Mouse (Mus musculus): ENCODE measurements around the gene Slc25a21. TPM values are rescaled to one million over a fixed set of nuclear protein-coding genes. Genes with fewer than 3 reads are reported as not detected.

The Slc25a21 gene
- total and polyA plus RNA-seq, 2 experiments from 2014 or later, result 0.54 TPM; not detected in 1

GRCm38 (mm10) chr12:56944265-56944664 lies 253.0 kb downstream of the Slc25a21 start:
- H3K4me3 ChIP-seq (ENCODE audit: low read length), result no peak overlapping the region
- no peak overlapping the region for H3K9ac ChIP-seq (replicated peaks; ENCODE audit: low read length)
- H3K27me3 ChIP-seq (ENCODE audit: insufficient read depth, low read length), result no peaks in the 10 kb centered on the region
- WGBS, result 91% methylated on average over 1 of the region's 1 CpGs
- H3K36me3 ChIP-seq (ENCODE audit: insufficient read depth, low read length), result no peaks in the 10 kb centered on the region
- no peak overlapping the region for H3K4me2 ChIP-seq (ENCODE audit: low read depth, low read length)
- H3K9me3 ChIP-seq (ENCODE audit: low read length), result no peaks in the 10 kb centered on the region
- no peak overlapping the region for H3K27ac ChIP-seq
- TF ChIP-seq CTCF (IDR thresholded peaks at IDR 0.05; ENCODE audit: low read depth), result no peak
- ATAC-seq (no peak), DNase-seq (ENCODE audit: low spot score) (no peak)
- H3K4me1 ChIP-seq (ENCODE audit: insufficient read depth, low read length), result no peaks in the 10 kb centered on the region

GRCm38 (mm10) chr12:56940861-56941260 lies 256.4 kb downstream of the Slc25a21 start:
- H3K4me2 ChIP-seq (ENCODE audit: low read depth, low read length), result no peak overlapping the region
- 67% methylated on average over 3 of the region's 3 CpGs for whole genome bisulfite sequencing
- H3K4me3 ChIP-seq (ENCODE audit: low read length), result no peak overlapping the region
- no peak overlapping the region for H3K9ac ChIP-seq (replicated peaks; ENCODE audit: low read length)
- no peak for TF ChIP-seq CTCF (IDR thresholded peaks at IDR 0.05; ENCODE audit: low read depth)
- ATAC-seq (no peak), DNase-seq (ENCODE audit: low spot score) (no peak)
- no peak overlapping the region for H3K27ac ChIP-seq
- no peaks in the 10 kb centered on the region for H3K4me1 ChIP-seq (ENCODE audit: insufficient read depth, low read length)
- H3K27me3 ChIP-seq (ENCODE audit: insufficient read depth, low read length), result no peaks in the 10 kb centered on the region
- no peaks in the 10 kb centered on the region for H3K9me3 ChIP-seq (ENCODE audit: low read length)
- no peaks in the 10 kb centered on the region for H3K36me3 ChIP-seq (ENCODE audit: insufficient read depth, low read length)

- TF ChIP-seq CTCF (IDR thresholded peaks at IDR 0.05; ENCODE audit: low read depth), result no peak
- H3K27ac ChIP-seq, result no peak overlapping the region
- H3K4me1 ChIP-seq (ENCODE audit: insufficient read depth, low read length), result no peaks in the 10 kb centered on the region
- H3K9me3 ChIP-seq (ENCODE audit: low read length), result no peaks in the 10 kb centered on the region
- DNase-seq (ENCODE audit: low spot score) (no peak), ATAC-seq (no peak)
- no peak overlapping the region for H3K4me2 ChIP-seq (ENCODE audit: low read depth, low read length)
- no peaks in the 10 kb centered on the region for H3K36me3 ChIP-seq (ENCODE audit: insufficient read depth, low read length)
- no peaks in the 10 kb centered on the region for H3K27me3 ChIP-seq (ENCODE audit: insufficient read depth, low read length)
- no peak overlapping the region for H3K4me3 ChIP-seq (ENCODE audit: low read length)
- WGBS, result 84% methylated on average over 6 of the region's 6 CpGs
- no peak overlapping the region for H3K9ac ChIP-seq (replicated peaks; ENCODE audit: low read length)
Measured at GRCm38 (mm10) chr12:56918145-56918544, 279.1 kb downstream of the Slc25a21 start.

GRCm38 (mm10) chr12:56906476-56906875 lies 290.8 kb downstream of the Slc25a21 start:
- ATAC-seq (no peak), DNase-seq (ENCODE audit: low spot score) (no peak)
- Histone ChIP-seq H3K9me3 (ENCODE audit: low read length) (no peaks in the 10 kb centered on the region), H3K9ac (replicated peaks; ENCODE audit: low read length) (no peak overlapping the region), H3K4me1 (ENCODE audit: insufficient read depth, low read length) (no peaks in the 10 kb centered on the region), H3K27ac (no peak overlapping the region), H3K4me2 (ENCODE audit: low read depth, low read length) (no peak overlapping the region), H3K4me3 (ENCODE audit: low read length) (no peak overlapping the region), H3K36me3 (ENCODE audit: insufficient read depth, low read length) (no peaks in the 10 kb centered on the region), H3K27me3 (ENCODE audit: insufficient read depth, low read length) (no peaks in the 10 kb centered on the region)
- no peak for TF ChIP-seq CTCF (IDR thresholded peaks at IDR 0.05; ENCODE audit: low read depth)
- WGBS, result 84% methylated on average over 5 of the region's 5 CpGs

GRCm38 (mm10) chr12:56905652-56906305 lies 291.5 kb downstream of the Slc25a21 start:
- H3K27ac ChIP-seq, result no peak overlapping the region
- ATAC-seq, result no peak
- no peak overlapping the region for H3K9ac ChIP-seq (replicated peaks; ENCODE audit: low read length)
- no peak for DNase-seq (ENCODE audit: low spot score)
- no peaks in the 10 kb centered on the region for H3K27me3 ChIP-seq (ENCODE audit: insufficient read depth, low read length)
- no peaks in the 10 kb centered on the region for H3K4me1 ChIP-seq (ENCODE audit: insufficient read depth, low read length)
- no peak overlapping the region for H3K4me3 ChIP-seq (ENCODE audit: low read length)
- no peaks in the 10 kb centered on the region for H3K36me3 ChIP-seq (ENCODE audit: insufficient read depth, low read length)
- no peak overlapping the region for H3K4me2 ChIP-seq (ENCODE audit: low read depth, low read length)
- WGBS, result 43% methylated on average over 9 of the region's 9 CpGs
- no peaks in the 10 kb centered on the region for H3K9me3 ChIP-seq (ENCODE audit: low read length)
- TF ChIP-seq CTCF (IDR thresholded peaks at IDR 0.05; ENCODE audit: low read depth), result no peak

- no peak for TF ChIP-seq CTCF (IDR thresholded peaks at IDR 0.05; ENCODE audit: low read depth)
- Histone ChIP-seq H3K4me1 (ENCODE audit: insufficient read depth, low read length) (no peaks in the 10 kb centered on the region), H3K4me2 (ENCODE audit: low read depth, low read length) (no peak overlapping the region), H3K27me3 (ENCODE audit: insufficient read depth, low read length) (no peaks in the 10 kb centered on the region), H3K27ac (no peak overlapping the region), H3K9ac (replicated peaks; ENCODE audit: low read length) (no peak overlapping the region), H3K9me3 (ENCODE audit: low read length) (no peaks in the 10 kb centered on the region), H3K36me3 (ENCODE audit: insufficient read depth, low read length) (no peaks in the 10 kb centered on the region), H3K4me3 (ENCODE audit: low read length) (no peak overlapping the region)
- DNase-seq (ENCODE audit: low spot score) (no peak), ATAC-seq (no peak)
- WGBS, result 34% methylated on average over 7 of the region's 7 CpGs
Measured at GRCm38 (mm10) chr12:56905222-56905621, 292.1 kb downstream of the Slc25a21 start.

GRCm38 (mm10) chr12:56902774-56903456 lies 294.4 kb downstream of the Slc25a21 start:
- Histone ChIP-seq H3K27ac (no peak overlapping the region), H3K4me1 (ENCODE audit: insufficient read depth, low read length) (no peaks in the 10 kb centered on the region), H3K9me3 (ENCODE audit: low read length) (no peaks in the 10 kb centered on the region), H3K4me2 (ENCODE audit: low read depth, low read length) (no peak overlapping the region), H3K4me3 (ENCODE audit: low read length) (no peak overlapping the region), H3K27me3 (ENCODE audit: insufficient read depth, low read length) (no peaks in the 10 kb centered on the region), H3K36me3 (ENCODE audit: insufficient read depth, low read length) (no peaks in the 10 kb centered on the region), H3K9ac (replicated peaks; ENCODE audit: low read length) (no peak overlapping the region)
- no peak for TF ChIP-seq CTCF (IDR thresholded peaks at IDR 0.05; ENCODE audit: low read depth)
- no peak for ATAC-seq
- 84% methylated on average over 8 of the region's 8 CpGs for WGBS
- DNase-seq (ENCODE audit: low spot score), result no peak

Measured in hindbrain, postnatal 0 days (tissue).